Mouse (Mus musculus): ENCODE results near the gene Grpel1. TPM values are rescaled to one million over a fixed set of nuclear protein-coding genes. Genes with fewer than 3 reads are reported as not detected.

Gene Grpel1
- polyA plus RNA-seq, 1 experiment from 2014 or later, result 49.2 TPM

- no peaks in the 10 kb centered on the region for H3K27me3 ChIP-seq
- peaks cover 29% of the 10 kb centered on the region for H3K4me1 ChIP-seq
- H3K9ac ChIP-seq, result no peak overlapping the region
- H3K9me3 ChIP-seq (replicated peaks), result no peaks in the 10 kb centered on the region
- WGBS, result 51% methylated on average over 2 of the region's 2 CpGs
- no peaks in the 10 kb centered on the region for H3K36me3 ChIP-seq
- H3K4me2 ChIP-seq (replicated peaks), result no peak overlapping the region
- no peak for ATAC-seq (ENCODE audit: insufficient number of reproducible peaks, low FRiP score, low TSS enrichment, low read depth)
- no peak overlapping the region for H3K4me3 ChIP-seq (replicated peaks)
- H3K27ac ChIP-seq (replicated peaks), result no peak overlapping the region
These were observed 3.6 kb upstream of the Grpel1 start for GRCm38 (mm10) chr5:36461231-36461630.

- no peak for ATAC-seq (ENCODE audit: insufficient number of reproducible peaks, low FRiP score, low TSS enrichment, low read depth)
- H3K27ac ChIP-seq (replicated peaks), result no peak overlapping the region
- 20% methylated on average over 7 of the region's 7 CpGs for WGBS
- no peaks in the 10 kb centered on the region for H3K9me3 ChIP-seq (replicated peaks)
- no peak overlapping the region for H3K4me2 ChIP-seq (replicated peaks)
- no peak overlapping the region for H3K4me3 ChIP-seq (replicated peaks)
- 0 out of 2 replicates have a peak, but pooled peaks cover under 1% of the 10 kb centered on the region for H3K36me3 ChIP-seq
- H3K4me1 ChIP-seq, result peaks cover 29% of the 10 kb centered on the region
- H3K27me3 ChIP-seq, result no peaks in the 10 kb centered on the region
- H3K9ac ChIP-seq, result no peak overlapping the region
These were observed 2.0 kb upstream of the Grpel1 start for GRCm38 (mm10) chr5:36462810-36463209.

- Histone ChIP-seq H3K36me3 (0 out of 2 replicates have a peak, but pooled peaks cover 6% of the 10 kb centered on the region), H3K9ac (no peak overlapping the region), H3K4me2 (replicated peaks) (no peak overlapping the region), H3K4me1 (peaks cover 29% of the 10 kb centered on the region), H3K4me3 (replicated peaks) (no peak overlapping the region), H3K9me3 (replicated peaks) (no peaks in the 10 kb centered on the region), H3K27ac (replicated peaks) (no peak overlapping the region), H3K27me3 (no peaks in the 10 kb centered on the region)
- 48% methylated on average over 5 of the region's 5 CpGs for WGBS
- no peak for ATAC-seq (ENCODE audit: insufficient number of reproducible peaks, low FRiP score, low TSS enrichment, low read depth)
These were observed 1.4 kb upstream of the Grpel1 start for GRCm38 (mm10) chr5:36463391-36463790.

- Histone ChIP-seq H3K36me3 (peaks cover 27% of the 10 kb centered on the region), H3K4me2 (replicated peaks) (peak overlapping the region; percentile 96), H3K9me3 (replicated peaks) (no peaks in the 10 kb centered on the region), H3K27ac (replicated peaks) (no peak overlapping the region), H3K4me3 (replicated peaks) (peak overlapping the region; percentile 100), H3K27me3 (no peaks in the 10 kb centered on the region), H3K4me1 (peaks cover 29% of the 10 kb centered on the region), H3K9ac (peak overlapping the region; percentile 92)
- ATAC-seq (ENCODE audit: insufficient number of reproducible peaks, low FRiP score, low TSS enrichment, low read depth), result no peak
- 20% methylated on average over 8 of the region's 8 CpGs for WGBS
These were observed 1.1 kb downstream of the Grpel1 start for GRCm38 (mm10) chr5:36465889-36466288.

GRCm38 (mm10) chr5:36471206-36471605 is 6.4 kb downstream of the Grpel1 start:
- no peak for ATAC-seq (ENCODE audit: insufficient number of reproducible peaks, low FRiP score, low TSS enrichment, low read depth)
- Histone ChIP-seq H3K4me2 (replicated peaks) (no peak overlapping the region), H3K27ac (replicated peaks) (no peak overlapping the region), H3K27me3 (no peaks in the 10 kb centered on the region), H3K36me3 (peaks cover 67% of the 10 kb centered on the region), H3K4me3 (replicated peaks) (no peak overlapping the region), H3K4me1 (peaks cover under 1% of the 10 kb centered on the region), H3K9ac (no peak overlapping the region), H3K9me3 (replicated peaks) (no peaks in the 10 kb centered on the region)
- WGBS, result 92% methylated on average over 8 of the region's 8 CpGs

- Histone ChIP-seq H3K4me2 (replicated peaks) (no peak overlapping the region), H3K4me1 (no peaks in the 10 kb centered on the region), H3K4me3 (replicated peaks) (no peak overlapping the region), H3K9me3 (replicated peaks) (no peaks in the 10 kb centered on the region), H3K36me3 (peaks cover 70% of the 10 kb centered on the region), H3K9ac (no peak overlapping the region), H3K27me3 (no peaks in the 10 kb centered on the region), H3K27ac (replicated peaks) (no peak overlapping the region)
- no peak for ATAC-seq (ENCODE audit: insufficient number of reproducible peaks, low FRiP score, low TSS enrichment, low read depth)
- WGBS, result 85% methylated on average over 4 of the region's 4 CpGs
These were observed 8.3 kb downstream of the Grpel1 start for GRCm38 (mm10) chr5:36472876-36473655.

- 86% methylated on average over 5 of the region's 5 CpGs for WGBS
- no peak for ATAC-seq (ENCODE audit: insufficient number of reproducible peaks, low FRiP score, low TSS enrichment, low read depth)
- H3K9me3 ChIP-seq (replicated peaks), result no peaks in the 10 kb centered on the region
These were observed 9.5 kb downstream of the Grpel1 start for GRCm38 (mm10) chr5:36474283-36474682.

GRCm38 (mm10) chr5:36477486-36477885 is 12.7 kb downstream of the Grpel1 start:
- H3K27me3 ChIP-seq, result no peaks in the 10 kb centered on the region
- peaks cover 11% of the 10 kb centered on the region for H3K4me1 ChIP-seq
- H3K9me3 ChIP-seq (replicated peaks), result no peaks in the 10 kb centered on the region
- no peak overlapping the region for H3K4me3 ChIP-seq (replicated peaks)
- H3K9ac ChIP-seq, result no peak overlapping the region
- no peak overlapping the region for H3K4me2 ChIP-seq (replicated peaks)
- peaks cover 30% of the 10 kb centered on the region for H3K36me3 ChIP-seq
- H3K27ac ChIP-seq (replicated peaks), result no peak overlapping the region
- 77% methylated on average over 3 of the region's 3 CpGs for WGBS
- no peak for ATAC-seq (ENCODE audit: insufficient number of reproducible peaks, low FRiP score, low TSS enrichment, low read depth)

More at GRCm38 (mm10) chr5:36474283-36474682, 9.5 kb downstream of the Grpel1 start:
- Histone ChIP-seq H3K27ac (replicated peaks) (no peak overlapping the region), H3K27me3 (no peaks in the 10 kb centered on the region), H3K4me2 (replicated peaks) (no peak overlapping the region), H3K36me3 (peaks cover 62% of the 10 kb centered on the region), H3K4me3 (replicated peaks) (no peak overlapping the region), H3K9ac (no peak overlapping the region), H3K4me1 (no peaks in the 10 kb centered on the region)

- Histone ChIP-seq H3K27me3 (no peaks in the 10 kb centered on the region), H3K27ac (replicated peaks) (no peak overlapping the region), H3K4me3 (replicated peaks) (no peak overlapping the region), H3K4me1 (peaks cover 19% of the 10 kb centered on the region), H3K36me3 (peaks cover 20% of the 10 kb centered on the region), H3K9ac (no peak overlapping the region), H3K9me3 (replicated peaks) (no peaks in the 10 kb centered on the region), H3K4me2 (replicated peaks) (no peak overlapping the region)
- WGBS, result 88% methylated on average over 6 of the region's 6 CpGs
- ATAC-seq (ENCODE audit: insufficient number of reproducible peaks, low FRiP score, low TSS enrichment, low read depth), result no peak
These were observed 14.0 kb downstream of the Grpel1 start for GRCm38 (mm10) chr5:36478540-36479420.

- no peak overlapping the region for H3K27ac ChIP-seq (replicated peaks)
- H3K9me3 ChIP-seq (replicated peaks), result no peaks in the 10 kb centered on the region
- WGBS, result 77% methylated on average over 2 of the region's 2 CpGs
- H3K4me3 ChIP-seq (replicated peaks), result no peak overlapping the region
- H3K36me3 ChIP-seq, result peaks cover 15% of the 10 kb centered on the region
- H3K4me2 ChIP-seq (replicated peaks), result no peak overlapping the region
- H3K27me3 ChIP-seq, result peaks cover 2% of the 10 kb centered on the region
- peaks cover 23% of the 10 kb centered on the region for H3K4me1 ChIP-seq
- ATAC-seq (ENCODE audit: insufficient number of reproducible peaks, low FRiP score, low TSS enrichment, low read depth), result no peak
- no peak overlapping the region for H3K9ac ChIP-seq
These were observed 14.9 kb downstream of the Grpel1 start for GRCm38 (mm10) chr5:36479735-36480134.

DNA sequence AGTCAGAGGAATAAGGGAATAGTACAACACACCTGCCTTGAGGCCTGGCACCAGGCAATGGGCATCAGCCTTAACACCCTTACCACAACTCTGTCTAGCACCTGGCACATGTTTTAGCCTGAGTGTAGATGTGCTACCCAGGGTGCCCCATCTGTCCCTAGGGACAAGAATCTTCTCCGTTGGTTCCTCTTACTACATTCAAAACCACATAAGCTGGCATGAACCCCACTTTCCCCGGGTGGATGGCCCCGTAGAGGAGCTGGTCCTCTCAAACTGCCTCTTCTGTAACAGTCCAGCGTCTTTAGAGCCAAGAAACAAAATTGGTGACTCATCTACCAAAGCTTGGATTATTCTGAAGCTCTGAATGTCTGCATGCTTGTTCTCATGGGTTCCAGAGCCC is 15.6 kb downstream of the Grpel1 start:
- Histone ChIP-seq H3K4me1 (peaks cover 29% of the 10 kb centered on the region), H3K9me3 (replicated peaks) (no peaks in the 10 kb centered on the region), H3K27me3 (peaks cover 9% of the 10 kb centered on the region), H3K4me2 (replicated peaks) (no peak overlapping the region), H3K27ac (replicated peaks) (no peak overlapping the region), H3K4me3 (replicated peaks) (no peak overlapping the region), H3K9ac (no peak overlapping the region), H3K36me3 (peaks cover 11% of the 10 kb centered on the region)
- 86% methylated on average over 4 of the region's 4 CpGs for WGBS
- no peak for ATAC-seq (ENCODE audit: insufficient number of reproducible peaks, low FRiP score, low TSS enrichment, low read depth)

All from embryonic facial prominence, embryonic 15.5 days (tissue).